Mouse (Mus musculus) midbrain, embryonic 14.5 days (tissue): ENCODE results near the gene Olfr796. TPM values are rescaled to one million over a fixed set of nuclear protein-coding genes. Genes with fewer than 3 reads are reported as not detected.

ENCODE experiments used
- microRNA-seq: library from miRNA; unstranded; fragments of <30 nt; microRNA quantifications from one replicate; pipeline ENCODE4, GENCODE M21; 2016
- polyA plus RNA-seq: library from polyadenylated mRNA; unstranded; fragments of >200 nt; fragmentation: Nextera tagmentation; extraction: Ambion mirVana; gene quantifications from 2 replicates; pipeline ENCODE4 v1.2.1, GENCODE M21; 2014

The Olfr796 gene
- polyA plus RNA-seq, 1 experiment from 2014 or later = not detected

Small RNA genes within 50 kb of the gene (microRNA-seq; reads per million reads assigned to microRNA genes)
- not detected for gene Gm23252

Other genes with a start within 250 kb of the Olfr796 start
- 0.13 and 0.14 TPM in 2 replicates for gene Olfr784, start 228.5 kb downstream of the Olfr796 start, polyA plus RNA-seq
- not detected in 2 replicates for gene Olfr785, start 207.1 kb downstream of the Olfr796 start, polyA plus RNA-seq
- not detected in 2 replicates for gene Olfr786, start 185.3 kb downstream of the Olfr796 start, polyA plus RNA-seq
- not detected in 2 replicates for gene Olfr787, start 150.7 kb downstream of the Olfr796 start, polyA plus RNA-seq
- not detected in 2 replicates for gene Olfr788, start 141.6 kb downstream of the Olfr796 start, polyA plus RNA-seq
- gene Olfr789, start 127.8 kb downstream of the Olfr796 start, polyA plus RNA-seq = not detected in 2 replicates
- not detected in 2 replicates for gene Olfr790, start 114.1 kb downstream of the Olfr796 start, polyA plus RNA-seq
- not detected in 2 replicates for gene Olfr791, start 90.8 kb downstream of the Olfr796 start, polyA plus RNA-seq
- gene Olfr792, start 73.4 kb downstream of the Olfr796 start, polyA plus RNA-seq = not detected in 2 replicates
- gene Olfr794, start 44.9 kb downstream of the Olfr796 start, polyA plus RNA-seq = not detected in 2 replicates
- not detected in 2 replicates for gene Olfr798, start 15.4 kb upstream of the Olfr796 start, polyA plus RNA-seq
- not detected in 2 replicates for gene Olfr799, start 24.9 kb upstream of the Olfr796 start, polyA plus RNA-seq
- not detected in 2 replicates for gene Olfr800, start 45.1 kb upstream of the Olfr796 start, polyA plus RNA-seq
- gene Olfr801, start 61.3 kb upstream of the Olfr796 start, polyA plus RNA-seq = not detected in 2 replicates
- 0.04 TPM in 1 of 2 replicates, not detected in the other for gene Olfr802, start 75.6 kb upstream of the Olfr796 start, polyA plus RNA-seq
- gene Olfr803, start 81.7 kb upstream of the Olfr796 start, polyA plus RNA-seq = not detected in 2 replicates
- not detected in 2 replicates for gene Olfr804, start 90.6 kb upstream of the Olfr796 start, polyA plus RNA-seq
- gene Olfr805, start 116.8 kb upstream of the Olfr796 start, polyA plus RNA-seq = not detected in 2 replicates
- gene Olfr806, start 129.4 kb upstream of the Olfr796 start, polyA plus RNA-seq = not detected in 2 replicates
- gene Olfr807, start 145.2 kb upstream of the Olfr796 start, polyA plus RNA-seq = not detected in 2 replicates
- not detected in 2 replicates for gene Olfr808, start 152.9 kb upstream of the Olfr796 start, polyA plus RNA-seq
- gene Olfr809, start 162.1 kb upstream of the Olfr796 start, polyA plus RNA-seq = not detected in 2 replicates
- not detected in 2 replicates for gene Olfr810, start 182.3 kb upstream of the Olfr796 start, polyA plus RNA-seq
- gene Olfr811, start 191.8 kb upstream of the Olfr796 start, polyA plus RNA-seq = not detected in 2 replicates
- not detected in 2 replicates for gene Olfr812, start 233.5 kb upstream of the Olfr796 start, polyA plus RNA-seq
- gene Olfr813, start 242.8 kb upstream of the Olfr796 start, polyA plus RNA-seq = not detected in 2 replicates